Mouse (Mus musculus) lung, postnatal 0 days (tissue): ENCODE measurements at regions not wholly inside any gene's neighbourhood (a gene's known extent, or its start where the extent isn't known, plus 50 kb on each side); places are given as distances from the start of the nearest gene placed in this dataset.

Experiments used
- CTCF ChIP-seq: IDR thresholded peaks from 2 replicates; pipeline ENCODE4 v1.5.1; 2016; ENCODE audit warnings: antibody characterized with exemption, mild to moderate bottlenecking
- EP300 ChIP-seq: IDR thresholded peaks from 2 replicates; pipeline ENCODE4 v1.6.1; 2016; ENCODE audit warnings: antibody characterized with exemption, mild to moderate bottlenecking, control low read depth

DNA sequence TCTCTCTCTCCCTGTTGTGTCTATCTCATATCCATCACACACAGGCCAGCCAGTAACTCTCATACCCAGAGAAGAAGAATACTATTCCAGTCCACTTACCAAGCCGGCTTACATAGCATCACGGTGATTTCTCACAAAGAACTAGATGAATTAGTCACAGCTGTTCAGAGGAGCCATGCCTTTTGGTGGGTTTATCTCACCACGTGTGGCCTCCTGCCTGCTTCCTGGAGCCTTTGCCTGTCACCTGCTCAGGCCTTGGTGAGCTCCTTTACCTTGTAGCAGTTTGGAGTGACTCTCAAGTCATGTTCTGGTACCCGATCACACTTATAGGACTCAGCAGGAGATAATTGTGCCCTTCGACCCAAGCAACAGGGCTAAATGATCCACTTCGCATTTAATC is 331.2 kb upstream of the Prickle1 start:
- TF ChIP-seq CTCF (no peak), EP300 (no peak)
